Mouse (Mus musculus): Measurements from ENCODE around the gene E130309D02Rik.

Gene E130309D02Rik

DNA sequence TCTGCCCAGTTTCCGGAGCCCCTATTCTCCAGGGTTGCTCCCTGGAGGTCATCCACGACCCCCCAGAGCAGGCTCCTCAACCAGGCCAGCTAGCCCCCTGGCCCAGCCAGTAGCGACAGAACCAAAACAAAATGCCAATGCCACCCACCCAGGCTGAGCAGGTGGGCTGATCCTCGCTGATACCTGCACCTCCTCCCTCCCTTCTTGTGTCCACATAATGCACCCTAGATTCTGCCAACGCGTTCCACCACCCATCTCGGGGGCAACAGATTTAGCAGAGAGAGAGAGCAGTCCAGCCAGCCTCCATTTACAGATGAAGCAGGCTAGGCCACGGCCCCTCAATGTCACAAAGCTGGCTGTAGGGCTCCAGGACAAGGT, 46.2 kb downstream of the E130309D02Rik start:
- no peak for DNase-seq (ENCODE audit: low spot score in 2 of 2)

DNA sequence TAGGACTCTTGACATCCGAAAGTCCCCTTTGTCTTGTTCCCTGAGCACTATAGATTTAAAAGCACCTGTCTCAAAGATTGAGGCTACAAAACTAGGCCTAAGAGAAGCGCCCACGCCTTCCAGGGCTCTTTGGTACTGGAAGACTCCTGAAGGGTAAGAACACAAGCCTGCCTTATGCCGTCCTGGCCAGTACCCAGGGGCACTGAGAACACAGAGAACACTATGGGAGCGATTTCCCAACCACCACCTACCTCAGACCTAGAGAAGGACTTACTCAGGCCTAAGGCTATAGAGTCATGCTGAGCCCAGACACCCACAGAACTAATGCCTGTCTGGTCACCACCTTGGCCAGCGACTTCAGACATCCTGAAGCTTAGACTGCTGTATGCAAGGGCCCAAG, 48.4 kb downstream of the E130309D02Rik start:
- no peak for DNase-seq (ENCODE audit: low spot score in 2 of 2)

DNA sequence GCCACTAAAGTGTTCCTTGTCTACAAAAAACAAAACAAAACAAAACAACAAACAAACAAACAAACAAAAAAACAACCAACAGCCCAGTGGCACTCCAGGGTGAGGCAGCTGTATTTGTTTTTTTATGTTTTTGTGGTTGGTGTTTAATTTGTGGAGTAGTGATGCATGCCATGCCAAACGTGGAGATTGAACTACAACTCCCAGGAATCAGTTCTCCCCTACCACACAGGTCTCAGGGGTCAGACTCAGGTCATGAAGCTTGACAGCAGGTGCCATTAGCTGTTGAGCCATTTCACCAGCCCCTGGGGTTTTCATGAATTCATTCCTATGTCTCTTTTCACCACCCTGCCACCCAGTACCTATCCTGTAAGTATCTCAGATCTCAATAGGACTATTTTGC, 49.8 kb downstream of the E130309D02Rik start:
- no peak for DNase-seq (ENCODE audit: low spot score in 2 of 2)

DNA sequence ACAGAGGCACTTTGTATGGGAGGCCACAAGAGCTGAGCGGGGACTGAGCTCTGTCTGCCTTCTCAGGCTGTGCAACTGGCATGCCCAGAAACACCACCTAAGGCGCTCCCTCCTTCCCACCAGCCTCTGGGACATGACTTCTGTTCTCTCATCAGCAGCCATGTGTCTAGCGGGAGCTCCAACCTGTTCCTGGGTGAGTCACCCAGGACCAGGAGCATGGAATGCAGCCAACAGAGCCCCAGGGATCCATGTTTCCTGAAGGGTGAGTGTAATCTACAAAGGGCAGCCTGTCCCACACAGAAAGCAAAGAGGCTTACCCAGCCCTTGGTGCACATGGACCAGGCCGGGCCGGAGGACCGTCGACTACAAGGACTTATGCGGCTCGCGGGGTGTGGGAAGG, 50.5 kb downstream of the E130309D02Rik start:
- DNase-seq (ENCODE audit: low spot score in 2 of 2), result no peak

DNA sequence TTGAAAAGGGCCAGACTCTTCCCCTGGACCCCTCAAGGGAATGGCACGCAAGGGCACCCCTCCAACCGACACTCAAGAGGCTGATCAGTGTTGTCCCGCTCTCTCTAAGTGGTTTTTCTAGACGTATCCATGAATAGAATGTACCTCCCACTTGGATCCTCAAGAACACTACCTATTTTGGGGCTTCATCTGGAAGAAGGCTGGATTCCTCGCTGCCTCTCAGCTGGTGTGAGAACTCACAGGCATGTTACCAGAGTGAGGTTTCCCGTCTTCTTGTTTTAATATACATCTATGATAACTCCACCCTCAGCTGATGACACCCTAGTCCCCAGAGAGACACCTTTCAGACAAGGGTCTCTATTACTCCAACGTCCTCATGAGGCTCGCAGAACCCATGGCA, 53.5 kb downstream of the E130309D02Rik start:
- DNase-seq (ENCODE audit: low spot score in 2 of 2), result no peak

DNA sequence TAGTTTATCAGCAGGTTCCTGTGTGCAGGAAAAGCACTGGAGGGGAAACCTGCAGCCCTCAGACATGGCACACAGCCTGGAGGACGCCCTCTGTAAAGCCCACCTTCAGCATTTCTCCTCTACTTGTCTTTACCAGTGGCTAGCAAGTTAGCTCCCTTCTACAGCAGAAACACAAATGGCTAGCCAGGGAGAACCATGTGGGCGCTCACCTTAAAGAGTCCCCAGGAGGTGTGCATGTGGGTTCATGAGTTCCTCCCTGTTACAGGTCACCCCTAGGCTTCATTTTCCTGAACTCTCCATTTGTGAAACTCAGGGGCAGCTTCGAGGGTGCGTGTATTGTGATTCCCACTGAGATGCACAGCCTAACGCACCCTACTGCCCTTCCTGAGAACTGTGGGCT, 59.4 kb downstream of the E130309D02Rik start:
- DNase-seq (ENCODE audit: low spot score in 2 of 2), result no peak

DNA sequence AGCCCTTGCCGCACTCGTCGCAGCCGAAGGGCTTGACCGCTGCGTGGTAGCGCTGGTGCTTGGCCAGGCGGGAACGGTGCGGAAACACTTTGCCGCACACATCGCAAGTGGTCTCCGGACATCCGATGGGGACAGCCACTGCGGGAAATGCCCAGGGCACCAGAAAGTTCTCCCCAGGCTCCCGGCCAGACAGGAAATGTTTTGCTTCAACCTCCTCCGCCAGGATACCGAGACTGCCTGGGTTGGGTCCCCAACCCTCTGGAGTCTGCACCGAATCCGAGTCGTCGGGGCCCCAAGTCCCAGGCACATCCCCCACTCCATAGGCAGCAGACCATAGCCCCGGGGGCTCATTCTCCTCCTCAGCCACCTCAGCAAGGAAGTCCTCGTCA, 60.0 kb downstream of the E130309D02Rik start:
- DNase-seq (ENCODE audit: low spot score in 2 of 2), result no peak

DNA sequence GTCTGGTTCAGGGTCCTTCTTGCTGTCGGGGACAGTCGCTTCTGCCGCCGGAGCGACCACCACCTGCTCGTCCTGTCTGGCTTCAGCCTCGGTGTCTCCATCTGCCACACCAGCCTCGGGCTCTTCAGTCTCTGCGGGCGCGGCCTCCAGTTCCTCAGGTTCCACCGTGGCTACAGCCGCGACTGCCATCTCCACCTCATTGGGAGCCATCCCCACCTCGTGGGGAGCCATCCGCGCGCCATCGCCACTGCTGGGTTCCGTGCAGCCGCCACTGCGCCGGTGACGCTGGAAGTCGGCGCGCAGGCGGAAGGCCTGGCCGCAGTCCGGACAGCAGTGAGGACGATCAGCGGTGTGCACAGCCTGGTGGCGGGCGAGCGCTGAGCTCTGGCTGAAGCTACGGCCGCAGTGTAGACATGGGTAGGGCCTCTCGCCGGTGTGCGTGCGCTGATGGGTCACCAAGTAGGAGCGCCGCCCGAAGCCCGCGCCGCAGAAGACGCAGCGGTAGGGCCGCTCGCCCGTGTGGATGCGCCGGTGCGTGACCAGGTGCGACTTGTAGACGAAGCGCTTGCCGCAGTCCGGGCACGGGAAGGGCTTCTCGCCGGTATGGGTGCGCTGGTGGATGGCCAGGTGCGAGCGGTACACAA, 60.6 kb downstream of the E130309D02Rik start:
- no peak for DNase-seq (ENCODE audit: low spot score in 2 of 2)

DNA sequence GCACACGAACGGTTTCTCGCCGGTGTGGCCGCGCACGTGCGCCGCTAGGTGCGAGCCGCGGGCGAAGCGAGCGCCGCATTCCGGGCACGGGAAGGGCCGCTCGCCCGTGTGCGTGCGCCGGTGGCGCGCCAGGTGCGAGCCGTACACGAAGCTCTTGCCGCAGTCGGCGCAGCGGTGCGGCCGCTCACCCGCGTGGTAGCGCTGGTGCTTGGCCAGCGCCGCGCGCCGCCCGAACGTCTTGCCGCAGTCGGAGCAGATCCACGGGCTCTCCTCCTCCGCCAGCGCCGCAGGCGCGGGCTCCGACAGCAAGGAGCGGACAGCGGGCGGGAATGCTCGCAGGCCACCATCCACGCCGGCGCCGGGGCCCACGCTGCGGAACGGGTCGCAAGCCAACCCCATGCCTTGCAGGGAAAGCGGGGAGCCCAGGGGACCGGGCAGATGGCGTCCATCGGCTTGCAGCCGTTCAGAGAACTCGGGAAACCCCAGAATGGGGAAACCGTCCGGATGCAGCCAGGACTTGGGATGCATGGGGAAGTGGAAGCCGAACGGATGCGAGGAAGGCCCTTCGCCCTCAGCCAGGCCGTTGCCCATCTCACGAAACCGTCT, 61.2 kb downstream of the E130309D02Rik start:
- DNase-seq (ENCODE audit: low spot score in 2 of 2), result no peak

DNA sequence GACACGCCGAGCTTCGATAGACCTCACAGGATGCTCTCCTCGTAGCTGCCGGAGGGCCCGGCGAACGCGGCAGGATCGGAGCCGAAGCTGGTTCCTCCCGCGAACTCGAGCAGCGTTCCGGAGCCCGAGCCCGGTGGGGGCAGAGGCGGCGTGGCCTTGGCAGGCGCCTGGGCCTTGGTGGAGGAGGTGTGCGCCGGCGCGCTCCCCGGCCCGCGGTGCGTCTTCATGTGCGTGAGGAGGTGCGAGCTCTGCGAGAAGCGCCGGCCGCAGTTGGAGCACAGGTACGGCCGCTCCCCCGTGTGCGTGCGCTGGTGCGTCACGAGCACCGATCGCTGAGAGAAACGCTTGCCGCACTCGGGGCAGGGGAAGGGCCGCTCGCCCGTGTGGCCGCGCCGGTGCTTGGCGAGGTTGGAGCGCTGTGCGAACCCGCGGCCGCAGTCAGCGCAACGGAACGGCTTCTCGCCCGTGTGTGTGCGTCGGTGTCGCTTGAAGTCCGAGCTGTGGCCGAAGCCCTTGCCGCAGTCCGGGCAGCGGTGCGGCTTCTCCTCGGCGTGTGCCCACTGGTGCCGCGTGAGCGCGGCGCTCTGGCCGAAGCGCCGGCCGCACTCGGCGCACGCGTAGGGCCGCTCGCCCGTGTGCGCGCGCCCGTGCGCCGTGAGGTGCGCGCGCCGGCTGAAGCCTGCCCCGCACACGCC, 61.8 kb downstream of the E130309D02Rik start:
- DNase-seq (ENCODE audit: low spot score in 2 of 2), result no peak

DNA sequence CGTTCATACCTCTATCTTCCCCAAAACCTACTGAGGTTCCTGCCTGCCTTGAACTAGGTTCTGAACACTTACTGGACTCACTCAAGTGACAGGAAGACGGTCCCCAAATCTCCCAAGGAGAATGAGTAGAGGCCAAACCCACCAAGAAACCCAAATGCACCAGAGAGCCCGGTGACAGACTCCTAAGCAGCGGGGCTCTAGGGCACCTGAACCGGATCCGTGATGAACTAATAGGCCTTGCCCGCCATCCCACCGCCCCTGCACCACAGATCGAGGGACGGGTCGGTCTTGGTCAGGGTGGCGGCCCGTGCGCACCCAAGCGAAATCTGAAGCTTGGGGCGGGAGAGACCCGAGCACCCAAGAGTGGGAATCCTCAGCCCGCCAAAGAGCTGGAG, 62.4 kb downstream of the E130309D02Rik start:
- peak in 1 of 2 experiments; percentile 8 for DNase-seq (ENCODE audit: low spot score in 2 of 2)

DNA sequence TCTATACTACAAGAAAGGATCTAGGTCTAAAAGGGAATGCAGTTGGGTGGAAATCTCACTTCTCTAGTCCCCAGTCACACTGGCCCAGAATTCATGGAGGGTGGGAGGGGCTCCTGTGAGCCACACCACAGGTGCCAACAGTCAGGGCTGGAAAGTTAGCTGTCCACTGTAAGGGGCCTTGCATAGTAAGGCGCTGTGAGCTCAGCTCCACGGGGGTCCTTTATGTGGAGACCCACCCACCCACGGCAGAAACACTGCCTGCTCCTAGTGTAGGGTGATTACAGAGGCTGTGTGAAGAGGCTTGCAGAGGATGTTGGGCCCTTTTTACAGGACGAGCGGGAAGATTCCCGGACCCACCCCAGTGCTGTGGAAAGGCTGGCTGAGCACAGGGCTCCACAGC, 63.1 kb downstream of the E130309D02Rik start:
- DNase-seq (ENCODE audit: low spot score in 2 of 2), result no peak
